Mouse (Mus musculus): ENCODE measurements around the gene Olfr495. TPM values are rescaled to one million over a fixed set of nuclear protein-coding genes. Genes with fewer than 3 reads are reported as not detected.

Olfr495 gene
- not detected for polyA plus RNA-seq (2017; shearing (Covaris generic))

DNA sequence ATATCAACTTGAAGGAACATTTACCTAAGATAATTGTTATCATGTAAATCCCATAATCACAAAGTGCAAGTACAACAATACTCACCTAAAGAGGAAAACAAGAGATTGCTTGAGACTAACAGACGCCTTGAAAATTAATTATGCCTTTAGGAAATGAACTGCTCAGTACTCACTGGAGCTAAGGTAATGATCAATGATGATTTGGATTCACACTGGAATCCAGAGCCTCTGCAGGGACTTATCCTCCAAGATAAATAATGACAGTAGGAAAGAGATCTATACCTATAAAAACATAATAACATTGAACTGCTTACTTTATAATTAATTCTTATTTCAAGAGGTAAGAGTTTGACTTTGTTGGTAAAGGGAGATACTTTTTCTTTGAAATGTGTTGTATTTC lies at the start of gene Olfr495:
Gene Olfr495 (plus strand): TSS at position 301 of the 400 bp plus-strand sequence.

GRCm38 (mm10) chr7:108346879-108347278 lies 46.1 kb upstream of the Olfr495 start, which contains the start of gene Olfr493:
Olfr493 (minus strand) TSS chr7:108346979.

DNA sequence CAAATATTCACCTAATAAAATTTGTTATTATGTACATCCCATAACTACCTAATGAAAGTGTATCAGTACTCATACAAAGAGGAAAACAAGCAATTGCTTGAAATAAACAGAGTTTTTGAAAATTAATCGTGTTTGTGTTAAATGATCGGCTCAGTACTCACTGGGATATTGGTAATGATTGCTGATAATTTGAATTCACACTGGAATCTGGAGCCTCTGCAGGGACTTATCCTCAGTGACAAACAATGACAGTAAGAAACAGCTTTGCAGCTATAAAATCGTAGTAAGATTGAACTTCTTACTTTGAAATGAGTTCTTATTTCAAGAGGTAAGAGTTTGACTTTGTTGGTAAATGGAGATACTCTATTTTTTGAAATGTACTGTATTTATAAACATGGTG lies 27.9 kb upstream of the Olfr495 start, which contains the start of gene Olfr494:
Gene Olfr494 (plus strand): TSS at position 301 of the 400 bp plus-strand sequence.

GRCm38 (mm10) chr7:108420121-108420520 lies 27.2 kb downstream of the Olfr495 start, which contains the start of gene Olfr497:
Olfr497 (plus strand) TSS chr7:108420421.

Other genes with a start within 250 kb of the Olfr495 start
- not detected for gene Olfr485, start 233.3 kb upstream of the Olfr495 start, polyA plus RNA-seq (2017; shearing (Covaris generic))
- not detected for gene Olfr486, start 220.4 kb upstream of the Olfr495 start, polyA plus RNA-seq (2017; shearing (Covaris generic))
- not detected for gene Olfr487, start 178.5 kb upstream of the Olfr495 start, polyA plus RNA-seq (2017; shearing (Covaris generic))
- gene Olfr488, start 134.8 kb upstream of the Olfr495 start, polyA plus RNA-seq (2017; shearing (Covaris generic)): not detected
- not detected for gene Olfr490, start 104.2 kb upstream of the Olfr495 start, polyA plus RNA-seq (2017; shearing (Covaris generic))
- not detected for gene Olfr491, start 79.7 kb upstream of the Olfr495 start, polyA plus RNA-seq (2017; shearing (Covaris generic))
- not detected for gene Olfr492, start 69.5 kb upstream of the Olfr495 start, polyA plus RNA-seq (2017; shearing (Covaris generic))
- gene Olfr493, start 46.2 kb upstream of the Olfr495 start, polyA plus RNA-seq (2017; shearing (Covaris generic)): not detected
- not detected for gene Olfr494, start 27.8 kb upstream of the Olfr495 start, polyA plus RNA-seq (2017; shearing (Covaris generic))
- gene Olfr497, start 27.3 kb downstream of the Olfr495 start, polyA plus RNA-seq (2017; shearing (Covaris generic)): not detected
- not detected for gene Olfr498, start 72.2 kb downstream of the Olfr495 start, polyA plus RNA-seq (2017; shearing (Covaris generic))
- gene Olfr502, start 131.9 kb downstream of the Olfr495 start, polyA plus RNA-seq (2017; shearing (Covaris generic)): 0.11 TPM
- gene Olfr503, start 151.4 kb downstream of the Olfr495 start, polyA plus RNA-seq (2017; shearing (Covaris generic)): not detected
- not detected for gene Olfr504, start 172.6 kb downstream of the Olfr495 start, polyA plus RNA-seq (2017; shearing (Covaris generic))
- not detected for gene Olfr506, start 217.6 kb downstream of the Olfr495 start, polyA plus RNA-seq (2017; shearing (Covaris generic))
- gene Olfr507, start 228.6 kb downstream of the Olfr495 start, polyA plus RNA-seq (2017; shearing (Covaris generic)): not detected
- not detected for gene Olfr508, start 236.8 kb downstream of the Olfr495 start, polyA plus RNA-seq (2017; shearing (Covaris generic))